Mouse (Mus musculus) C2C12 (cell line): ENCODE data around the gene Fam50b.

Experiments used
- CTCF ChIP-seq: IDR thresholded peaks from one replicate; pipeline ENCODE4 v1.5.1; 2011; ENCODE audit not compliant: control insufficient read depth, insufficient read depth, insufficient read length
- FOSL1 ChIP-seq: IDR thresholded peaks from one replicate; pipeline ENCODE4 v1.8.0; 2011; ENCODE audit warnings: mild to moderate bottlenecking, low read length; ENCODE audit not compliant: poor library complexity, insufficient read depth, severe bottlenecking
- MAX ChIP-seq: IDR thresholded peaks from one replicate; pipeline ENCODE4 v1.6.1; 2011; ENCODE audit warnings: mild to moderate bottlenecking, control low read depth
- USF1 ChIP-seq: IDR thresholded peaks from one replicate; pipeline ENCODE4 v1.6.1; 2011; ENCODE audit warnings: low read depth, mild to moderate bottlenecking, control low read depth, moderate library complexity

DNA sequence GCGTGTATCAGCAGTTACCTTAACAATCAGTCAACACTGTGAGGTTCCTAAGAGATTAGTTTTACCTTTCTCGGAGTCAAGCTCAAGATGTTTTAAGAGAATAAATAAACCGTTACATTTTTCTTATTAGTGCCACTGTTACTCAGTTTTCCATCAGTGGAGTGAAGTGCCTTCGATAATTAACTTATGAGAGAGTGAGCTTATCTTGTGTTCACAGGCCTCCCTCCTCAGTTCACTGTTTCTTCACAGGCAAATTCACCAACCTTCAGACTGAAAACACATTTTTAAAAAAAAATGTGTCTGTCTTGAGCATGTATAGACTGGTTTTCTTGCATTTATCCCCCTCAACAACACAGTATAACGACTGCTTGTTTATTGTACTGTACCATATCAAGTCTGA lies 52.0 kb downstream of the Fam50b start:
- TF ChIP-seq FOSL1 (no peak), CTCF (no peak), MAX (no peak), USF1 (no peak)
